Mouse (Mus musculus): ENCODE data around the gene Rnaset2a.
"Not testable (repeated sequence)": the region's sequence is repeated elsewhere in the genome, so short reads cannot be mapped to it uniquely, and the experiment has no call there.

GRCm38 (mm10) chr17:8116928-8117327 is 31.0 kb downstream of the Rnaset2a start:
- TF ChIP-seq CTCF, POLR2A (IDR thresholded peaks at IDR 0.05; ENCODE audit: extremely low read depth, insufficient read depth, low read length): not testable (repeated sequence)
